Mouse (Mus musculus) limb, embryonic 14.5 days (tissue): ENCODE measurements around the gene Olfr1465. TPM values are rescaled to one million over a fixed set of nuclear protein-coding genes. Genes with fewer than 3 reads are reported as not detected.

Experiments
- ATAC-seq: fragments of 200-750 bp; cut with Nextera tagmentation; 2 replicates; pipeline ENCODE4 v1.8.0; 2017; ENCODE audit warnings: low read depth, moderate number of reproducible peaks, moderate TSS enrichment; ENCODE audit not compliant: low FRiP score
- DNase-seq: peaks from one replicate; pipeline ENCODE4 v3.0.0-alpha.2; 2015; ENCODE audit warnings: low spot score
- H3K27ac ChIP-seq: fragments of 300-500 bp; sonication (generic); replicated peaks from 2 replicates; pipeline ENCODE4 v1.5.1; 2014; ENCODE audit warnings: low read depth, mild to moderate bottlenecking, low read length, moderate library complexity, mixed read lengths
- H3K27me3 ChIP-seq: fragments of 300-500 bp; sonication (generic); 2 replicates; pipeline ENCODE4 v1.6.1; 2014; ENCODE audit warnings: low read length, mixed read lengths; ENCODE audit not compliant: control insufficient read depth, insufficient read depth
- H3K36me3 ChIP-seq: fragments of 300-500 bp; sonication (generic); 2 replicates; pipeline ENCODE4 v1.6.1; 2014; ENCODE audit warnings: mild to moderate bottlenecking, low read length, moderate library complexity, mixed read lengths; ENCODE audit not compliant: control insufficient read depth, insufficient read depth
- H3K4me1 ChIP-seq: fragments of 300-500 bp; sonication (generic); 2 replicates; pipeline ENCODE4 v1.6.1; 2014; ENCODE audit warnings: antibody characterized with exemption, low read length, mixed read lengths; ENCODE audit not compliant: control insufficient read depth, insufficient read depth
- H3K4me2 ChIP-seq: fragments of 300-500 bp; sonication (generic); replicated peaks from 2 replicates; pipeline ENCODE4 v1.6.1; 2014; ENCODE audit warnings: low read depth, mild to moderate bottlenecking, low read length, moderate library complexity; ENCODE audit not compliant: severe bottlenecking
- H3K4me3 ChIP-seq: fragments of 300-500 bp; sonication (generic); replicated peaks from 2 replicates; pipeline ENCODE4 v1.5.1; 2014; ENCODE audit warnings: low read length
- H3K9ac ChIP-seq: fragments of 300-500 bp; sonication (generic); 2 replicates; pipeline ENCODE4 v1.6.1; 2014; ENCODE audit warnings: mild to moderate bottlenecking, low read depth, low read length, moderate library complexity; ENCODE audit not compliant: severe bottlenecking
- H3K9me3 ChIP-seq: fragments of 300-500 bp; sonication (generic); 2 replicates; pipeline ENCODE4 v1.6.1; 2016; ENCODE audit warnings: low read length; ENCODE audit not compliant: control insufficient read depth
- POLR2A ChIP-seq: fragments of 200-500 bp; IDR thresholded peaks from 2 replicates; pipeline ENCODE4 v1.8.0; 2012; ENCODE audit warnings: inconsistent platforms, mild to moderate bottlenecking, moderate library complexity, borderline replicate concordance; ENCODE audit not compliant: insufficient read depth, insufficient read length; ENCODE audit errors: extremely low read depth
- WGBS: fragments of 180-500 bp; shearing (Covaris S2); extraction: QIAGEN DNeasy Blood & Tissue Kit; methylation state at CpG from one replicate; pipeline ENCODE4 v1.1.7; 2014; 5-methylcytosine and 5-hydroxymethylcytosine counted together
- polyA plus RNA-seq, 2 experiments: library from polyadenylated mRNA; depleted of rRNA in 1 of 2; stranded (reverse) in 1 of 2; unstranded in 1 of 2; fragments of >200 nt; fragmentation: Nextera tagmentation in 1 of 2; extraction: Ambion mirVana in 1 of 2; gene quantifications; 2 replicates each; pipeline versions ENCODE4 v1.2.1 to v1.2.3; 2012 to 2014

The Olfr1465 gene
- polyA plus RNA-seq (2012; rRNA removed) (not detected in 2 replicates), polyA plus RNA-seq (2014; fragmentation: Nextera tagmentation; extraction: Ambion mirVana) (not detected in 2 replicates)

DNA sequence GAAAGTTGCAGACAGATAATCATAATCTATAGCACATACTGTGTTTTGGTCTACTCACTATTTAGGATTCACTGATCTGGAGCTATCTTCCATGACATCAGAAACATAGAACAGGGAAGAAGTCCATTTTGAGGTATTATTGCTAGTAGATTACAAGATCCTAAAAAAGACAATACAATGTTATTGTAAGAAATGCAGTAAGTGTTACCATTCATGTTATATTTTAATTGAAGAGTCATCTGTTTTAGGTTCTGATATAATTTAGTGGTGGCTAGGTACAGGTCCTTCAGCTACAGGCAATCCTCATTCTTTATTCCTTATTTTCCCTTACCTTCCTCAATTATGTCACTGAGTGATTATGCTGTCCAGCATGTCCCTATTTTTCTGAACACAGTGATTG lies at the start of gene Olfr1465:
TSS of gene Olfr1465 (minus strand) at position 101 of the 400 bp plus-strand sequence.
- no peak within 1 kb of the TSS for H3K4me2 ChIP-seq
- H3K4me3 ChIP-seq: no peak within 1 kb of the TSS
- no peak within 1 kb of the TSS for H3K9ac ChIP-seq
- ATAC-seq (no peak), DNase-seq (no peak)
- no peaks in the 10 kb centered on the region for H3K9me3 ChIP-seq
- no peaks in the 10 kb centered on the region for H3K27me3 ChIP-seq
- no peaks in the 10 kb centered on the region for H3K4me1 ChIP-seq
- no peaks in the 10 kb centered on the region for H3K36me3 ChIP-seq
- no peak for TF ChIP-seq POLR2A
- H3K27ac ChIP-seq: no peak within 1 kb of the TSS

DNA sequence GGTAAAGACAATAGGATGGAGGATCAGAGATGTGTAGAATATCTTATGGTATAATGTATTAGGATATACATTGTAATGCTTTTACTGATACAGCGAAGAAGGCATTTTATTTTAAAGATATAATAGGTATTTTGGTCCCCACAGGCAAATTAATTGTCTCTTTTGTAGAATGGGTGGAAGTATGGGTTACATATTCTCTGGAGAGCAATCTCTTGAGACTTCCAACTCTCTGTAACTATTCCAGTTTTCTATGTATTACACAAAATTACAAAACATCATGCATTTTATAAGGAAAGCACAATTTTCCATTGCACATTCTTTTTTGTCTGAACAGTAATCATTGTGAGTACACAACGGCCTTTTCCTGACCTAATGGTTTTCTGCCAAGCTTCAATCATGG lies 46.6 kb upstream of the Olfr1465 start, which contains the start of gene Olfr1467:
TSS of gene Olfr1467 (plus strand) at position 301 of the 400 bp plus-strand sequence.
- Histone ChIP-seq H3K36me3 (no peaks in the 10 kb centered on the region), H3K27me3 (no peaks in the 10 kb centered on the region), H3K9me3 (peaks cover 4% of the 10 kb centered on the region; the same call in 1 of the 2 replicates), H3K9ac (no peak within 1 kb of the TSS), H3K27ac (no peak within 1 kb of the TSS), H3K4me3 (no peak within 1 kb of the TSS), H3K4me1 (no peaks in the 10 kb centered on the region), H3K4me2 (no peak within 1 kb of the TSS)
- ATAC-seq (no peak), DNase-seq (no peak)
- TF ChIP-seq POLR2A: no peak
- WGBS: 74% methylated on average over 2 of the region's 2 CpGs

DNA sequence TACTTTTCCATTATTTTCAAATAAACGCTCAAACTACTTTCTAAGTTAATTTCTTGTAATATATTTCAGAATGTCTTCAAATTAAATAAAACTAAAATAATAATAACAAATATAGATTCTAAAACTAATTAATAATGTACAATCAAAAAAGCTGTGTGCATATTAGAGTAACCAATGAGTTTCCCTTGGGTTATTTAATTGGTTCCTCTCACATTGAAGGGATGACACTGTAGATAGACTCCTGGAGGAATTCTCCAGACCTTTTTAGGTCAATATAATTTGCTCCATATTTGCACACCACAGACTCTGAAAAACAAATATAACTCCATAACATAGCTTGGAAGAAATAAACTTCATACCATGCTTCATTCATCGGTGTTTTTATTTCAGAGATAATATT lies 23.2 kb upstream of the Olfr1465 start, which contains the start of gene Olfr1466:
TSS of gene Olfr1466 (plus strand) at position 301 of the 400 bp plus-strand sequence.
- no peaks in the 10 kb centered on the region for H3K4me1 ChIP-seq
- no peaks in the 10 kb centered on the region for H3K27me3 ChIP-seq
- H3K4me2 ChIP-seq: no peak within 1 kb of the TSS
- no peak for DNase-seq
- H3K36me3 ChIP-seq: no peaks in the 10 kb centered on the region
- peaks cover 6% of the 10 kb centered on the region; the same call in 1 of the 2 replicates for H3K9me3 ChIP-seq
- 90% methylated on average over 2 of the region's 2 CpGs for WGBS
- H3K9ac ChIP-seq: no peak within 1 kb of the TSS
- no peak within 1 kb of the TSS for H3K27ac ChIP-seq
- H3K4me3 ChIP-seq: no peak within 1 kb of the TSS
- TF ChIP-seq POLR2A: no peak
- no peak for ATAC-seq

Other genes starting within 250 kb of the Olfr1465 start
- gene Olfr1457, start 217.7 kb downstream of the Olfr1465 start, polyA plus RNA-seq (2012; rRNA removed): not detected in 2 replicates
- gene Olfr1457, start 217.7 kb downstream of the Olfr1465 start, polyA plus RNA-seq (2014; fragmentation: Nextera tagmentation; extraction: Ambion mirVana): not detected in 2 replicates
- not detected in 2 replicates for gene Olfr1458, start 208.8 kb downstream of the Olfr1465 start, polyA plus RNA-seq (2012; rRNA removed)
- not detected in 2 replicates for gene Olfr1458, start 208.8 kb downstream of the Olfr1465 start, polyA plus RNA-seq (2014; fragmentation: Nextera tagmentation; extraction: Ambion mirVana)
- gene Olfr1459, start 166.0 kb downstream of the Olfr1465 start, polyA plus RNA-seq (2012; rRNA removed): not detected in 2 replicates
- not detected in 2 replicates for gene Olfr1459, start 166.0 kb downstream of the Olfr1465 start, polyA plus RNA-seq (2014; fragmentation: Nextera tagmentation; extraction: Ambion mirVana)
- not detected in 2 replicates for gene Olfr1461, start 152.5 kb downstream of the Olfr1465 start, polyA plus RNA-seq (2012; rRNA removed)
- not detected in 2 replicates for gene Olfr1461, start 152.5 kb downstream of the Olfr1465 start, polyA plus RNA-seq (2014; fragmentation: Nextera tagmentation; extraction: Ambion mirVana)
- gene Olfr1462, start 129.8 kb downstream of the Olfr1465 start, polyA plus RNA-seq (2012; rRNA removed): not detected in 2 replicates
- gene Olfr1462, start 129.8 kb downstream of the Olfr1465 start, polyA plus RNA-seq (2014; fragmentation: Nextera tagmentation; extraction: Ambion mirVana): not detected in 2 replicates
- not detected in 2 replicates for gene Olfr1463, start 84.2 kb downstream of the Olfr1465 start, polyA plus RNA-seq (2012; rRNA removed)
- not detected in 2 replicates for gene Olfr1463, start 84.2 kb downstream of the Olfr1465 start, polyA plus RNA-seq (2014; fragmentation: Nextera tagmentation; extraction: Ambion mirVana)
- gene Olfr1466, start 23.3 kb upstream of the Olfr1465 start, polyA plus RNA-seq (2012; rRNA removed): not detected in 2 replicates
- not detected in 2 replicates for gene Olfr1466, start 23.3 kb upstream of the Olfr1465 start, polyA plus RNA-seq (2014; fragmentation: Nextera tagmentation; extraction: Ambion mirVana)
- not detected in 2 replicates for gene Olfr1467, start 46.7 kb upstream of the Olfr1465 start, polyA plus RNA-seq (2012; rRNA removed)
- not detected in 2 replicates for gene Olfr1467, start 46.7 kb upstream of the Olfr1465 start, polyA plus RNA-seq (2014; fragmentation: Nextera tagmentation; extraction: Ambion mirVana)
- gene Olfr1469, start 92.3 kb upstream of the Olfr1465 start, polyA plus RNA-seq (2012; rRNA removed): not detected in 2 replicates
- gene Olfr1469, start 92.3 kb upstream of the Olfr1465 start, polyA plus RNA-seq (2014; fragmentation: Nextera tagmentation; extraction: Ambion mirVana): not detected in 2 replicates
- gene Olfr1471, start 127.9 kb upstream of the Olfr1465 start, polyA plus RNA-seq (2012; rRNA removed): not detected in 2 replicates
- not detected in 2 replicates for gene Olfr1471, start 127.9 kb upstream of the Olfr1465 start, polyA plus RNA-seq (2014; fragmentation: Nextera tagmentation; extraction: Ambion mirVana)
- gene Olfr1472, start 140.5 kb upstream of the Olfr1465 start, polyA plus RNA-seq (2012; rRNA removed): not detected in 2 replicates
- gene Olfr1472, start 140.5 kb upstream of the Olfr1465 start, polyA plus RNA-seq (2014; fragmentation: Nextera tagmentation; extraction: Ambion mirVana): not detected in 2 replicates
- not detected in 2 replicates for gene Olfr1474, start 154.0 kb upstream of the Olfr1465 start, polyA plus RNA-seq (2012; rRNA removed)
- gene Olfr1474, start 154.0 kb upstream of the Olfr1465 start, polyA plus RNA-seq (2014; fragmentation: Nextera tagmentation; extraction: Ambion mirVana): not detected in 2 replicates
- not detected in 2 replicates for gene Olfr1475, start 164.7 kb upstream of the Olfr1465 start, polyA plus RNA-seq (2012; rRNA removed)
- not detected in 2 replicates for gene Olfr1475, start 164.7 kb upstream of the Olfr1465 start, polyA plus RNA-seq (2014; fragmentation: Nextera tagmentation; extraction: Ambion mirVana)
- gene Olfr1477, start 185.0 kb upstream of the Olfr1465 start, polyA plus RNA-seq (2012; rRNA removed): not detected in 2 replicates
- gene Olfr1477, start 185.0 kb upstream of the Olfr1465 start, polyA plus RNA-seq (2014; fragmentation: Nextera tagmentation; extraction: Ambion mirVana): not detected in 2 replicates
- gene Olfr1480, start 212.4 kb upstream of the Olfr1465 start, polyA plus RNA-seq (2012; rRNA removed): not detected in 2 replicates
- not detected in 2 replicates for gene Olfr1480, start 212.4 kb upstream of the Olfr1465 start, polyA plus RNA-seq (2014; fragmentation: Nextera tagmentation; extraction: Ambion mirVana)